Mouse (Mus musculus) heart, postnatal 0 days (tissue): ENCODE measurements around the gene Zfp646.

Experiments
- CTCF ChIP-seq: IDR thresholded peaks from 2 replicates; pipeline ENCODE4 v1.5.1; 2016; ENCODE audit warnings: antibody characterized with exemption, control low read depth, low read depth
- EP300 ChIP-seq: IDR thresholded peaks from 2 replicates; pipeline ENCODE4 v1.6.1; 2016; ENCODE audit warnings: antibody characterized with exemption, low read depth

DNA sequence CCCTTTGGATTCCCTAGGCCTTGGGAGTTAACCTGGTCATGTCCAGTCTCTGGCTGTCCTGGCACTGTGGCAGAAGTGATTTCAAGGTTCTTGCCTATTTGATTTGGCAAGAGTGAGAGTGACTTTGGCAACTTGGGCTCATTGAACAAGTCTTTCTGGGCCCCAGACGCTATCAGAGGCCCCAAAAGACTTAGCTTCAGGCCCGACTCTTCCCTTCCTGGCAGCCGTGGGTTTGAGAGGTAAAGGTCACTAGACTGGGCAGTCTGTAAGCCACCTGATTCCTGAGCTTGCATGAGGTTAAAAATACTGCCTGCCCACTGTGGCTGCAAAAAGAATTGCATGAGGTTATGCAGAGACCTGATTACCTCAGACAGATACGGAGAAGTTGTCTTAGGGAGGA is 32.6 kb downstream of the Zfp646 start:
- no peak for TF ChIP-seq CTCF
- TF ChIP-seq EP300: no peak
